Mouse (Mus musculus) thymus, postnatal 0 days (tissue): ENCODE results near the gene Syn2. TPM values are rescaled to one million over a fixed set of nuclear protein-coding genes. Genes with fewer than 3 reads are reported as not detected.
A peak's percentile ranks its signal among the peaks of the same experiment; 100 is the strongest.
"Not testable (repeated sequence)": the region's sequence is repeated elsewhere in the genome, so short reads cannot be mapped to it uniquely, and the experiment has no call there.

Experiments used
- DNase-seq: peaks from one replicate; pipeline ENCODE4 v3.0.0-alpha.2; 2015; ENCODE audit warnings: low spot score
- polyA plus RNA-seq: library from polyadenylated mRNA; unstranded; fragments of >200 nt; fragmentation: Nextera tagmentation; extraction: Ambion mirVana; gene quantifications from 2 replicates; pipeline ENCODE4 v1.2.1, GENCODE M21; 2015

Gene Syn2
- polyA plus RNA-seq, 1 experiment from 2014 or later: 0.72 TPM

DNA sequence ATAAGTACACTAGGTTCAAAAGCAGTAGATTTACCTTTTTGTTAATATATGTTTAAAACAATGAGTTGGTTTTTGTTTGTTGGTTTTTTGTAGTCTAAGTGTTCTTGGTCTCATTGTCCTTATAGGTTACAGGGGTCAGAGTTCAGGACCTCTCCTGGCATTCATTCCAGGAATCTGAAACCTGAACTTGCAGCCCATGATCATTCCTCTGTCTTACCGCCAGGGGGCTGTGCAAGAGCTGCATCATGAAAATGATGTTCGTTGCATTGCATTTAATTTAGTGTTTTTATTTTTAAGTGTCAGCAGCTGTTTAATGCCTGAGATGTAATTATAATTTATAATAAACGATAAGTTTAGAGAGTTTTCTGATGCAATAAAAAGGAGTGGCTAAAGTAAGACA, 40.1 kb downstream of the Syn2 start:
- peak; percentile 28 for DNase-seq

DNA sequence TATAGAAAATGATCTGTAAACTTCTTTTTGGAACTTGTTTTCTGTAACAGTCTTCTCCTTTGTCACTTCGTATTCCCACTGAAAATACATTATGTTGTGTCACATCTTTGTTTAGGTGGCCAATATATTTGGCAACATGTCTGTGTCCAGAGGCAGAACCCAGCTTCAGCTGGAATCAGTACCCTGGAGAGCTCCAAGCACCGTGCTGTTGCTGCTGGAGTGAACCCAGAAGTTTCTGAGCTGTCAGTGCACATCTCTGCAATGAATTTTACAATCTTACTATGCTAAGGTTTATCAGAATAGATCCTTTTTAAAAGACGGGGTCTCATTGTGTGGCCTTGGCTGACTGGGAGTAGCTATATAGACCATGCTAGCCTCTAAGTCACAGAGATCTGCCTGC, 44.1 kb downstream of the Syn2 start:
- DNase-seq: peak; percentile 17

DNA sequence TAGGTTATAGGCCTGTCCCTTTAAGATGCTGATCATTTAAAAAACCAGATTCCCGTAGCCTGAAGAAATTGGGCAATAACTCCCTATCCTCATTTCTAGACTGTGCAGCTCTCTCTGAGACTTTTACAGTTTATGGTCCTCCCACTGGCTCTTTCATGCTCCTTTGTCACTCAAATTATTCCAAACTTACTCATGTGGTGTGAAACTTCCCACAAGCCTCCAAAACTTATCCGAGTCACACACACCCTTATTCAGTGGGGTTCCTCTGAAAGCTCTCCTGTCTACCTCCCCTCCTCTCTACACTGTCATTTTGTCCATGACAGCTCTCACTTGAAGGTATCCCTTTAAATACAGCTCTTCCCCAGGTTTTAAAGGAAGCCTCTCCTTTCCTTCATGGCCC, 46.4 kb downstream of the Syn2 start:
- DNase-seq: no peak

DNA sequence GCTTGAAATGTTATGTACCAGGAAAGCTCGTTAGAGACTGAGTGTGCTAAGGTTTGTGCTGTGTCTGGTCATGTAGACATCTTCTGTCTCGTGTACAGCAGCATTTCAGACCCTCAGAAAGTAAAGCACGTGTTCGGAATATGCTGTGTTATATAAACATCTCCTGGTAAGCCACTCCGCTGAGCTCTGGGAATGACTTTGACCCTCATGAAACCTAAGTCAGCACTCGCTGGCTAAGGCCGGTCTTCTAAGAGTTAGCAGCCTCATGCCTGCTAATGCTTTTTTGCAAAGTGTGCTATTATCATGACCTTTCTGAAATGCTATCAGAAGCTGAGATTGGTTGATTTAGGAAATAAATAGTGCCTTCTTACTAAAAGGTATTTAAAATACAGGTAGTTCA, 56.4 kb downstream of the Syn2 start:
- DNase-seq: no peak

DNA sequence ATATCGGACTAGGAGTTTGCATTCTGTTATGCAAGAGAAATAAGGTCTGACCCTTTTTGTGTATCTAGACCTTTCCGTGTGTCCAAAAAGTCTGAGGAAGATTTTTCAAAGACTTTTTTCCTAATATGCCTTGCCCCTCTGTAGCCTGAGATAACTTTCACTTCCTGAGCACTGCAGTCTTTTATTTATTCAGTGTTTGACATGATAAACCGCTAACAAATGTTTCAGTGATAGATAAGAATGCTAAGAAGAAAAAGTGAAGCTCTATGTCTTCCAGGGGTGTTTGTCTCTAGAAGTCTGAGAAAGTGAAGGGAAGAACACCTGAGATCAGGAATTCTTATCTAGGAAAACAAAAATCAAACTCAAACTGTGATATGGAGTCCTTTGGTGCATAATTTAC, 66.1 kb downstream of the Syn2 start:
- DNase-seq: no peak

DNA sequence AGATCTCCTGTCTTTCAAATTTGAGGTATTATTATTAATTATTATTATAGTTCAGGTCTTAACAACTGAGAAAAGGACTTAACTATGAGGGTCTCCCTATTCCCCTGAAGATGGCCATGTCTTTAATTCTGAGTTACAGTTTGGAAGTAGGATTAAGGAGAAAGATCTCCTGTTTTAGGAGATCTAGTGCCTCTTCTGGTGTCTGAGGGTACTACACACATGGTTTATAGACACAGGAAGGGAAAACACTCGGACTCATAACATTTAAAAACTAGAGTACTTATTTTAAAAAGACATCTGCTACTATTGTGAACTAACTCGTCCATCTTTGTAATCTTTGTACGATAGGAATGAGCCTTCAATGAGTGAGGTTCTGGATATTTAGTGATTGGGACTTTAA, 68.3 kb downstream of the Syn2 start:
- peak; percentile 23 for DNase-seq

DNA sequence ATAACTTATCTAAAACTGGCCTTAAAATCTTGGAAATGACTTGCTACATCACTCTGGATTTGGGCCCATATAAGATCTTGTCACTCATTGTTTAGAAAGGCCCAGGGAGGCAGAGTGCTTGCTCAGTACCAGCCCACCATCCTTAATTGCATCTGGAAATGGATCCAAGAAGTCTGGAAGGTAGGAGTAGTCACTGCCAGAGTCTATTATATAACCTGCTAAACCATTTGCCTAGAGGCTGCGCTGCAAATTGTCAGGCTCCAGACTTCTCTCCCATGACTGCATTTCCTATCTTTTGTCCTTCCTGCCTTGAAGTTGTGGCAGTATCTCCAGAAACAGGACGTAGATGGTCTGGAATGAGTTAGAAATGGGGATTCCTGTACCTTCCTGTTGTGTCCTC, 75.5 kb downstream of the Syn2 start:
- no peak for DNase-seq

DNA sequence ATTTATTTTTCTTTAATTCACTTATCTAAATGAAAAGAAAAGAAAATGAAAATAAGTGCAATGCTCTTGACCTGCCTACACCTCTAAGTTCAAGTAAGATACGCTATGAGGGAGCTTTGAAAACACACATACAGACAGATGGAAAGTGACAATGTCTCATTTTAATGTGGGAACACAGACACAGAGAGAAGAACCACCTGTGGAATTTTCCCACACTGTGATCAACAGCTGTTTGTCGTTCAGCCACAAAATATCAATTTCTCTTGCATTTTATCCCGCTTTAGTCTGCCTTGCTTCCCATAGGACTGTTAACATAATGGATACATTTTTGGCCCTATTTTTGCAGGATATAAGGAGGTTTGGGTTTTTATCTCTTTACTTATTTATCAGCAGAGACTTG, 76.1 kb downstream of the Syn2 start:
- DNase-seq: no peak

DNA sequence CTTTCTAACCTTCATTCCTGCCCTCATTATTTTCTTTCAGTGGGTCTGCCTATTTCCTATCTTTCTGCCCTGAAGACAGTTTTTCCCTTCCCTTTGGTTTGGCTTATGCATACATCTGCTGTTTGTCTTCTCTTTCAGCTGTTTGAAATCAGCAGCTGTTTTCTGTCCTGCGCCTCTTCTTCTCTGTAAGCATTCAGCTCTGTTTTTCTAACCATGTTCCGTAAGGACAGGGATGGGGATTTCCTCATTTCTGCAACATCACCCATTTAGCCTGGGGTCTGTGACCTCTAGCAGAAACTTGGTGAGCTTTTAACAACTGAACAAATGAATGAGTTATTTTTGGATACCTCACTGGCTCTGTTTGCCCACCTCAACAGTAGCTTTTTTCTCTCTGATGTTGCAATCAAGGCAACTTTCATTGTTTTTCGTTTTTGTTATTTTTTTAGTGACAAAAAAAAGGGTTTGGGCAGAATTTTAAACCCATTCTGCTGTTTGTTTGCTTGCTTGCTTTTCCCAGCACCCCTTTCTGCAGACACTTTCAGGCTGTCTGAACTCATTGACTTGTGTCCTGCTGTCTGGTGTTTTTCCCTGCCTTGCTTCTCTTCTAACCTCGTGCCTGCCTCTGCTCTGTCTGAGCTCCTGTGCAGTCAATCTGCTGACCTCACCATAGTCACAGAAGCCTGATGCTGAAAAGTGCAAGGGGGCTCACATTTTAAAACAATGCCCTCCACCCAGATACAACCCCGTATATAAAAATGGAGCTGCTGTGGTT, 77.6 kb downstream of the Syn2 start:
- no peak for DNase-seq

DNA sequence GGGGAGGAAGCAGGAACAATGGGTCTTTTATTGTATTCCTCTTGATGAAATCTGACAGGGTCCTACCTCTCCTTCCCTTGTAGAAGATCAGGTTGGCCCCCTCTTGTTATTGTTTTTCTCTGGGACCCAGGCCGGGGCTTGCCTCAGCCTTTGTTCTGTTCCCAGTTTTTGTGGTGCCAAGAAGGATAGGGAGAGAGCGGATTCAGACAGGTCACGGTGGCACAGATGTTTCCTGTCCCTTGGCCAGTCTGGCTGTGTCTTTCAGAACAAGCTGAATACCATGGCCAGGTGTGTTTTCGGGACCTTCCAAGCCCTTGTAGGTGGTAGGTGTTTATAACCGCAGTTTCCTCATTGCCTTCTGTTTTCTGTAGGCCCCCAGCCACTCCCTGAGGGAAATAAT, 78.4 kb downstream of the Syn2 start:
- no peak for DNase-seq

DNA sequence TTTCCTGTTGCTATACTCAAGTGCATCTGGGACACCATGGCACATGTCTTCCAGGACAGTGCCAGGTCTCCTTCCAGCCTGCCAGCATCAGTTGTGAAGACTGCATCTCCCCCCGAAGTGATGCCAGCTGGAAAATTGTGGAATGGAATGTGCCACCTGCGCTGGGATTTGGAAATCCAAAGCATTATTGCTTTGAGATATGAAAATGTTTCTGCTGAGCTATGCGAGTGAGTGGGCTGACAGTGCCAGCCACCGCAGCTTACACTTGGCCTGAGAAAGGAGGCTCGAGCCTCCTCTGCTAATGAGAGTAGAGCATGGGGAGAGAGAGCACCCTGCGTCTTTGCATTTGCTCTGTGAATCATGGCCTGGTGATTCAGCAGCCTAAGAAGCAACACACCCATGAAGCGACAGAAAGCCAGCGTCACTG, 86.5 kb downstream of the Syn2 start:
- no peak for DNase-seq

DNA sequence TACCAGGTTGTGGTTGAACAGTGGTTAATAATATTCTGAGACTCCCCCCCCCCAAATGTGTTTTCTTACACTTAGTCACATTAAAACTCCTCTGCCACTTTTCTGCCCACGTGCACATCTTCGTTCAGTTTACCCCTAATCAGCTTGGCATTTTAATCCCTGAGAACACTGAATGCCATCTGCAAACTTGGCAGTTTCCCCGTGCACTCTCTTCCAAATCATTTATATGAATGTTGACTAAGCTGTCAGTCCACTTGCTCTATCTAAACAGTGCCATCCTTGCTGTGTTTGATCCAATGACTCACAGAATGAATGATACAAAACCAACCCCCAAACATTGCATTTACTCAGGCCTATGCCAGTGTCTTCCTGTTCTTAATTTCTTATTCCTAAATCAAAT, 90.8 kb downstream of the Syn2 start:
- no peak for DNase-seq

DNA sequence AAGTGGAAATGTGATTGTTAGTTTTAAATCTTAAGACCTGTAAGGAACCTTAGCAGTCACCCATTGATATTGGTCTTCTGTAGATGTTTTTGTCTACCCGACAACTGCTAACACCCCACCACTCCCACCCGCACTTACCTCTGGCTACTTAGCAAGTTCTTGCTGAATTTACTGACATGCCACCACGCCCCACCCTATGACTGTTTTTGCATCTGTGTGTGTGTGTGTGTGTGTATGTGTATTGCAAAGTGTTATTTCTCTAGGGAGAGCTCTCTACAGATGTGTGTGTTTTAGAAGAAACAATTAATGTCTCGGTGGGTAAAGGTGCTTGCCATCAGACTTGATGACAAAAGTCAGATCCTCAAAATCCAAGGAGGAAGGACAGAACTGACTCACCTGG, 92.3 kb downstream of the Syn2 start, which contains the start of gene Gm17482:
Gm17482 (plus strand) TSS at position 301 of the 400 bp plus-strand sequence.
- DNase-seq: no peak

DNA sequence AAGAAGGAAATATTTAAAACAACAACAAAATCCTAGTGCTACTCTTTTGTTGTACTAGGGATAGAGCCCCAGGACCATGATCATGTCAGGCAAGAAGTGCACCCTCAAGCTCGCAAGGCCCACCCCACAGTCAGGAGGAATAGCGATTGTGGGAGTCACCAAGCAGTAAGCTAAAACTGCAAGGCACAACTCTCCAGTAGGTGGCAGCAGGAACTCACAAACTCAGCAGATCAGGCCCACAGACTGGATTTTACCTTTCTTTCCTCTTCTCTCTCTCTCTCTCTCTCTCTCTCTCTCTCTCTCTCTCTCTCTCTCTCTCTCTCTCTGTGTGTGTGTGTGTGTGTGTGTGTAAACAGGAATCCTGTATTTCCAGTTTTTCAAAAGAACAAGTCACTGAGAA, 92.8 kb downstream of the Syn2 start:
- DNase-seq: peak; percentile 73

DNA sequence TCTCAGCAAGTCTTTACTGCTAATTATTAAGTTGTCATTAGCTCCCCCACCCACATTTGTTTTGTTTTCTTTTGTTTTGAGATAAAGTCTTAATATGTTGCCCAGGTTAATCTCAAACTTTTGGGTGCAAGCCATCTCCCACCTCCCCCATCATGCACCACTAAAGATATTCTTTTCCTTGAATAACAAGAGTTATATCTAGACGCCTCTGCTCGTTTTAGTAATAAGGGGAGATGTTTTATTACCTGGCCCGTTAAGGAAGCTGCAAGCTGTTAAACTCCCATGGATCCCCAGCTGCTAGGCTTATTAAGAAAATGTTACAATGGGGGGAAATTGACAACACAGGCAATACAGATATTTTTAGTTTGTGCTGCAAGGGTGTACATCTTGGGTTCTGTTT, 95.9 kb downstream of the Syn2 start:
- DNase-seq: no peak

DNA sequence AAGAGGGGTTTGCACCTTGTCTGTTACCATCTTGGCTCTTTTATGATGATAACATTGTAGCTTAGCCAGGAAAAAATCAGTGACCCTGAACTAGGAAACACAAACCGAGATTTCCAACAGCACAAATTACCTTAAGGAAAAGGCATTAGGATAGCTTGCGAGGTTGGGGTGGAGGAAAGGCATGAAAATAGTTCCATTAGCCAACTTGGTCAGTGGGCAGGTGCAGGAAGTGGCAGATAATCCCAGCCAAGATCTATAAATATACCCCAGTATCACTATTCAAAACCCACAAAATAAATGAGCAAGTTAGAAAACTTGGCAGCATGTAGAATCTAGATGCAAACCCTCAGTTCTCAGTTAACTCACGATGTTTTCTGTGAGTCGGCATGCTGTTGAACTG, 97.1 kb downstream of the Syn2 start:
- no peak for DNase-seq

DNA sequence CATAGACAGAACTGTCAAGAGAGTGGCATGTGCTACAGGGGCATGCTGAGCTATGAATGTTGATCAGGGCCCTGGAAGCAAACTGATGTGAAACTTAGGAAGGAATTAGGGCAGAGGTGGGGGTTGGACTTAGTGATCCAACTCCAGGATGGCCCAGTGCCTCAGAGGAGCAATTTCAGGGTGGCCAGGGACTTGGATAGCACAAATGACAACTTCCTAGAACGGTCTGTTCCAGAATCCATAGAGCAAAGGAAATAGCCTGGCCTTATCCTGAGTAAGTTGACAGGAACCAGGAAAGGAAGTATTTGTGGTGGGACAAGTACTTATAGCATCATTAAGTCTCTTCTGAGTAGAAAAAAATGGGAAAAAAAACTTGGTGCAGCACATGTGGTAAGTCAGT, 97.9 kb downstream of the Syn2 start:
- DNase-seq: no peak

DNA sequence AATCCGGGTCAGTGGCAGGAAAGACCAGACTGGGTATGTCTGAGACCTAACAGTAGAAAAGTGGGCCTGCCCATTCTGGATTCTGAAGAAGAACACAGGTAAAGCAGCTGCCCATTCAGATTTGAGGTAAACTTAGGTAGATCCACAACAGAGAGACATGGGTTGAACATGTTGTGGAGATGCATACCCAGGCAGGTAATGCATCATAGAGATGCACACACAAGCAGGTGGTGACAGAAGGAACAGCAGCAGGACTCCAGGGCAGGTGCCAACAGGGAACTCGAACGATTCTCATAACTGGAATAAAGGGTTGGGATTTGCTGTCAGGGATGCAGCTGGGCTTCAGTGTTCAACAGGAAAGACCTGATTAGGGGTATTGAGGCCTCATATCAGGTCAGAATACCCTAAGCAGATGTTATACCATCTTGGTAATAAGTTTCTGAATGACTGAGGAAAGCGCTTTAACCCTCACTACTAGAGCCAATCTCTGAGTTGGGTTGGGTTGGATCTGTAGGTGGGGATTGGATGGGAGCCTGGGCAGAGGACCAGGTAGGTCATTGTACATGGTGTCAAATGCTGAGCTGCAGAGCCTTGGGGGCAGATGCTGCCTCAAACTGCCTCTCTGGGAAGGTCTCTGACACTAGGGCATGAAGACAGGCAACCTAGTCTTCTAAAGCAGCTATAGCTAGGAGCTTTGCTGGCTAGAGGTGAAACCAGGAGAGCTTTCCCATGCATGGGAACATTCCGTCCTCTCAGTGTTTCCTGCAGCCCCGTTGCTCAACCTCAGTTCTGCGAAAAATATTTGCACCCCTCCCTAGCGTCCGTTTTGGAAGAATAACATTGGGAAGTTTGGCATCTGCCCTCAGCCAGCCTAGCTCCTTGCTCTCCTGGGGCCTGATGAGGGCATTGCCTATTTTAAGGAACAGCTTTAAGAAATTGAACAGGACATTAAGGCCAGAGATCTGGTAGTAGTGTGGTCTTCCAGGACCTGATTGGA, 103.6 kb downstream of the Syn2 start:
- no peak for DNase-seq

DNA sequence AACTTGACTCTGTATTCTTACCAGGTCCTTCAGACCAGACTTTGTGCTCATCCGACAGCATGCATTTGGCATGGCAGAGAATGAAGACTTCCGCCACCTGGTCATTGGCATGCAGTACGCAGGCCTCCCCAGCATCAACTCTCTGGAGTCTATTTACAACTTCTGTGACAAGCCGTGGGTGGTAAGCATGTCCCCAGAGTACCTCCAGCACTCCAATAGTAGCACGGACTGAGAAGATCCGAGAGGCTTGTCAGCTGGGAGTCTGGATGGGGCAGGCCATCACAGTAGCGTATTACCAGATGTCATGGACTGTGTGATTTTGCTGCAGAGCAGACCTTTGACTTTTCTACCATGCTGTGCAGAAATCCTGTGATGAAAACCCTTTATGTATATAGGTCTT, 104.6 kb downstream of the Syn2 start:
- no peak for DNase-seq

DNA sequence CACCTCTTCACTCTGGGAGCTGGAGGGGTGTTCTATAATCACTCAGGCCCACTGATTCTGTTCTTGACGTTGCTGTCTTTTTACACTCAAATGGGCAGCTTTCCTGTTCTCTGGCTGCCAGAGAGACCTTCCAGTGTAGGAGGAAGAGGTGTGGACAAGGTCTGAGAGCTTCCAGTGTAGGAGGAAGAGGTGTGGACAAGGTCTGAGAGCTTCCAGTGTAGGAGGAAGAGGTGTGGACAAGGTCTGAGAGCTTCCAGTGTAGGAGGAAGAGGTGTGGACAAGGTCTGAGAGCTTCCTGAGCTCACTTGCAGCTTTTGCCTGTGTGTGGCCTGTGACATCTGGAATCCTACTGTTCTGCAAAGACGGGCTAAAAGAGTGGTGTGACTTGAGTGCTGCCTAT, 105.7 kb downstream of the Syn2 start:
- not testable (repeated sequence) for DNase-seq

DNA sequence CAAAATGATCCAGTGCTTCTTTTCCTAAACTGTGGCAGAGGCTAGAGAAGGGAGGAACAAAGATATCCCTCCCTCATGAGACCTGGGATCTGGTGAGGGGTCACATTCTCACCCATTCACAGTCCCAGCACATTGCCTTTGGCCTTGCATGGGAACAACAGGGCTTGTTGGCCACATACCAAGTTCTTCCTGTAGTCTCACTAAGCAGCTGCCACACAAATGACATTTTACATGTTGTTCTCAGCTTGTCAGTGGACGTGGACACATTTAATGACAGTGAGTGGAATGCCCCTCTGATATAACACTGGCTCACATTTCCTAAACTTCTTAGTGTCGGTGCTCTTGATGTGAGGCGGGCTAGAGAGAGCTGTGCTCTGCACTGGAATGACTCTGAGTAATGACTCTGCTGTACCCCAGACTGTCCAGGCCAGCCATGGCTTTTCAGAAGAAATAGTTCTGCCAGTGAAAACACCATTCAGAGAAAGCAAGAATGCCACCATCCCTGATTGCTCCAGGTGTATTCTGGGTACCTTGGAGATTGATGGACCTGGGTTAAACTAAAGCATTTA, 106.5 kb downstream of the Syn2 start:
- no peak for DNase-seq

DNA sequence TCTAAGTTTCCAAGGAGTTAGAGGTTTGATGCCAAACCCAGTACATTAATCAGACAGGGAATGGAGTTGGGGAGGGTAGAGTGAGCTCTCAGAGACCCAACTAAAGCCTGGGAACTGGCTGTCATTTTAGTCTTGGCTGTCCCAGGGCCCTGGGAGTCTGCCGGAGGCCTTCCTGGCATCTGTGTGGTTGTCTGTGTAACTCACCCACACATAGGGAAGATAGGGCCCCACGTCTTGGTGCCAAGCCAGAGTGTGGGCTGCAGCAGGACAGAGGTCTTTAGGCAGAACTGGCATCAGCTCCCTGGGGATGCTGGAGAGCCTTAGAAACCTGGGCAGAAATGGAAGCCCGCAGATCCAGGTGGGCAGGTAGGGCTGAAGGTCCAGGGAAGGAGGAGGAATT, 107.2 kb downstream of the Syn2 start:
- DNase-seq: no peak
